Mouse (Mus musculus): Measurements from ENCODE around the gene Prkch. TPM values are rescaled to one million over a fixed set of nuclear protein-coding genes. Genes with fewer than 3 reads are reported as not detected.

Gene Prkch
- polyA plus RNA-seq, 2 experiments = 1.1 to 1.6 TPM

DNA sequence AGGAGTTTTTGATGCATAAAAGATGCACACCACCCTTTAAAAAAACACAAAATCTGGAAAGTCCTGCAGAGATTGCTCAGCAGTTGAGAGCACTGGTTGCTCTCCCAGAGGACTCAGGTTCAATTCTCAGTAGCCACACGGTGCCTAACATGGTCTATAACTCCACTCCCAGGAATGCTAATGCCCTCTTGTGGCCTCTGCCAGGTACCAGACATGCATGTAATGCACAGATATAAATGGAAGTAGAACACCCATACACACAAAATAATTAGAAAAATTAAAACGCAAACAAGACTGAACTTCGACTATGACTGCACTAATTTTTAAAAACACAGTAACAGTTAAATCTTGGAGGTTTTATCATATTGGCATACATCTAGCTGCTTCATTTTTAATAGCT, 119.8 kb downstream of the Prkch start:
- ATAC-seq (ENCODE audit: insufficient read depth) (no peak), DNase-seq (ENCODE audit: low read depth in 3 of 3, low spot score in 3 of 3) (no peak)
- WGBS (ENCODE audit: insufficient replicate concordance) = 68% methylated on average over 3 of the region's 3 CpGs
- H3K9me3 ChIP-seq (ENCODE audit: control insufficient read depth, low read length) = no peaks in the 10 kb centered on the region
- H3K27me3 ChIP-seq (ENCODE audit: control insufficient read depth, insufficient read depth, low read length) = no peaks in the 10 kb centered on the region
- H3K36me3 ChIP-seq (replicated peaks; ENCODE audit: control insufficient read depth, insufficient read depth, low read depth) = no peaks in the 10 kb centered on the region
- H3K4me1 ChIP-seq (replicated peaks; ENCODE audit: control insufficient read depth in 2 of 2, insufficient read depth in 2 of 2, low read length in 1 of 2) = no peaks in the 10 kb centered on the region
- no peak overlapping the region for H3K4me3 ChIP-seq (ENCODE audit: insufficient read depth in 1 of 2, low read depth in 2 of 2, low read length in 2 of 2)
- no peak overlapping the region for H3K9ac ChIP-seq (replicated peaks)
- no peak overlapping the region for H3K4me2 ChIP-seq (ENCODE audit: low read depth)
- no peak overlapping the region for H3K27ac ChIP-seq
- no peak for TF ChIP-seq CTCF (IDR thresholded peaks at IDR 0.05; ENCODE audit: low read depth)
- TF ChIP-seq EP300 (IDR thresholded peaks at IDR 0.05; ENCODE audit: low read depth) = no peak

DNA sequence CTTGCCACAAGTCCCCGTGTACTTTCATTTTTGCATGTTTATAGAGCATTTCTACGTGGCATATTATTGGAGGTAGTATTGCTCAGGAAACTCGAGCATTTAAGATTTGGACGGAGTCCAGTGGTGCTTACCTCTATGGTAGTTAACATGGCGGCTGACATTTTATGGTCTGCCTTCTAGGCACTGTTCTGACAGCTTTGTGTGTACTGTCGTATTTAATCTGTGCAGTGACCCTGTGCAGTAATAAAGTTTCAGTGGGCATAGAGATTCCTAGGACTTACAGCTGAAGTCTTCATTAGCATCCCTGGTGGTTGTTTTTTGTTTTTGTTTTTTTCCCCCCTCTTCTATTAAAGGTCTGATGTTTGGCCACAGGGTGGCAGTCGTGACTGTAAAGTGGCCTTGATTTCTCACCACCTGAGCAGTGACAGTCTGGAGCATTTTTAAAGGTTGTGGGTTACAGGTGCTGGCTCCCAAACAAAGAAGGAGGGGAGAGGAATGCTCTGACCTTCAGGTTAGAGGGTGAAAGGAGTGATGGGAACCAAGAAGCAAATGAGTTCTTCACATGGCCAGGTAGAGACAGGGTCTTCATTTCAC, 120.6 kb downstream of the Prkch start:
- no peak overlapping the region for H3K4me3 ChIP-seq (ENCODE audit: insufficient read depth in 1 of 2, low read depth in 2 of 2, low read length in 2 of 2)
- no peaks in the 10 kb centered on the region for H3K9me3 ChIP-seq (ENCODE audit: control insufficient read depth, low read length)
- H3K4me1 ChIP-seq (replicated peaks; ENCODE audit: control insufficient read depth in 2 of 2, insufficient read depth in 2 of 2, low read length in 1 of 2) = no peaks in the 10 kb centered on the region
- H3K27ac ChIP-seq = no peak overlapping the region
- DNase-seq (ENCODE audit: low read depth in 3 of 3, low spot score in 3 of 3) (no peak), ATAC-seq (ENCODE audit: insufficient read depth) (no peak)
- no peaks in the 10 kb centered on the region for H3K36me3 ChIP-seq (replicated peaks; ENCODE audit: control insufficient read depth, insufficient read depth, low read depth)
- H3K4me2 ChIP-seq (ENCODE audit: low read depth) = no peak overlapping the region
- WGBS (ENCODE audit: insufficient replicate concordance) = 37% methylated on average over 7 of the region's 7 CpGs
- no peaks in the 10 kb centered on the region for H3K27me3 ChIP-seq (ENCODE audit: control insufficient read depth, insufficient read depth, low read length)
- H3K9ac ChIP-seq (replicated peaks) = no peak overlapping the region
- TF ChIP-seq EP300 (IDR thresholded peaks at IDR 0.05; ENCODE audit: low read depth) (no peak), CTCF (IDR thresholded peaks at IDR 0.05; ENCODE audit: low read depth) (peak; percentile 54)

DNA sequence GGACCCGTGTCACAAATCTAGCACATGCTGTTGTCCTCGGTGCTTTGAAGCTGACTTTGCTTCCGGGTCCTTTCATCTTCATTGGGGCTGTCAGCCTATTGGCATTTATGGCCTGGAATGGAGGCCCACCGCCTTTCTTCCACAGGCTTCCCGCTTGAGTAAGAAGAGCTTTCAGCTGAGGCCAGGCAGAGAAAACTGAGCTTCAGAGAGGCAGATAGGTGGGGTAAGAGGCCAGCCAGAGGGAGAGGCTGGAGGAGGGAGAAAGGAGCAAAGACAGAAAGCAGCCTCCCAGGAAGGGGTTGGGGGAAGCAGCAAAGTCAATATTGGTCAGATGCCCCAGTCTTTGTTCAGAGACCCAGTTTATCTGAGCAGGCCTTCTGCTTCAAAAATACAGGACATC, 123.9 kb downstream of the Prkch start:
- no peak overlapping the region for H3K27ac ChIP-seq
- 43% methylated on average over 5 of the region's 5 CpGs for WGBS (ENCODE audit: insufficient replicate concordance)
- TF ChIP-seq EP300 (IDR thresholded peaks at IDR 0.05; ENCODE audit: low read depth) = no peak
- TF ChIP-seq CTCF (IDR thresholded peaks at IDR 0.05; ENCODE audit: low read depth) = no peak
- ATAC-seq (ENCODE audit: insufficient read depth) (no peak), DNase-seq (ENCODE audit: low read depth in 3 of 3, low spot score in 3 of 3) (no peak)
- H3K9ac ChIP-seq (replicated peaks) = no peak overlapping the region
- H3K9me3 ChIP-seq (ENCODE audit: control insufficient read depth, low read length) = no peaks in the 10 kb centered on the region
- no peaks in the 10 kb centered on the region for H3K4me1 ChIP-seq (replicated peaks; ENCODE audit: control insufficient read depth in 2 of 2, insufficient read depth in 2 of 2, low read length in 1 of 2)
- H3K27me3 ChIP-seq (ENCODE audit: control insufficient read depth, insufficient read depth, low read length) = no peaks in the 10 kb centered on the region
- no peak overlapping the region for H3K4me3 ChIP-seq (ENCODE audit: insufficient read depth in 1 of 2, low read depth in 2 of 2, low read length in 2 of 2)
- no peak overlapping the region for H3K4me2 ChIP-seq (ENCODE audit: low read depth)
- H3K36me3 ChIP-seq (replicated peaks; ENCODE audit: control insufficient read depth, insufficient read depth, low read depth) = no peaks in the 10 kb centered on the region

DNA sequence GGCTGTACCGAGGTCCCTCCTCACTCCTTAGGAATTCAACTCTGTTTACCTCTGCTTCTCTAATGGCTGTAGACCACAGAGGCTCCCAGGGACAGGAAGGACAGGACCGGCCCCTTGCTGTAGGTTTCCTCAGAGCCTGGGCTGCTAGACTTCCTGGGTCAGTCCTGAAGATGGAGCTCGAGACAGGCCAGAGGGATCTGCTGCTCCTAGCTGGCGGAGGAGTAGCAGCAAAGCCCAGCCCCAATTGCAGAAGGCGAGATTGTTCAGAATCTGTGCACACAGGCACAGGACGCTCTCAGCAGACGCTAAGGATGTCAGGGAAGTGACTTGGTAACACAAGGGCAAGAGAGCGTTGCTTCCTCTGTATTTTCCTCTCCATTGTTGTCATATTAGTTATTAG, 124.3 kb downstream of the Prkch start:
- Histone ChIP-seq H3K4me1 (replicated peaks; ENCODE audit: control insufficient read depth in 2 of 2, insufficient read depth in 2 of 2, low read length in 1 of 2) (no peaks in the 10 kb centered on the region), H3K27ac (no peak overlapping the region), H3K9me3 (ENCODE audit: control insufficient read depth, low read length) (no peaks in the 10 kb centered on the region), H3K4me2 (ENCODE audit: low read depth) (no peak overlapping the region), H3K4me3 (ENCODE audit: insufficient read depth in 1 of 2, low read depth in 2 of 2, low read length in 2 of 2) (no peak overlapping the region), H3K27me3 (ENCODE audit: control insufficient read depth, insufficient read depth, low read length) (no peaks in the 10 kb centered on the region), H3K36me3 (replicated peaks; ENCODE audit: control insufficient read depth, insufficient read depth, low read depth) (no peaks in the 10 kb centered on the region), H3K9ac (replicated peaks) (no peak overlapping the region)
- TF ChIP-seq CTCF (IDR thresholded peaks at IDR 0.05; ENCODE audit: low read depth) = peak; percentile 60
- no peak for TF ChIP-seq EP300 (IDR thresholded peaks at IDR 0.05; ENCODE audit: low read depth)
- ATAC-seq (ENCODE audit: insufficient read depth) = no peak
- no peak for DNase-seq (ENCODE audit: low read depth in 3 of 3, low spot score in 3 of 3)
- 25% methylated on average over 8 of the region's 8 CpGs for WGBS (ENCODE audit: insufficient replicate concordance)

DNA sequence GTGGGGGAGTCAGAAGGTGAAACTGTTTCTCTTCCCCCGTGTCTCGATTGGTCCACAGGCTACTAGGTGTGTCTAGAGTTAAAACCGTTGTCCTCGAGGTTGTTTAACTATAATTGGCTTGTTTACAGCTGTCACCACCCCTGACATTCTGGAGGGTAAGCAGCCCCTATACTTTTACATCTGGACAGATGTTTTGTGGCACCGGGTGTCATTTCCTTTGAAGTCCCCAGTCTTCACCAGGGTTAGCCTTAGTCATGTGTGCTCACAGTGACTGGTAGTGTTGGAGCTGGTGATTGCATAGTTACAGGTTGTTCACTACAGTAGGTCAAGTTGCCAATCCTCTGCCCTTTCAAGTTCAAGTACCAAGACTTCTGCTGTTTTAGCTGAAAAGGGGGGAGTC, 126.2 kb downstream of the Prkch start:
- ATAC-seq (ENCODE audit: insufficient read depth) (no peak), DNase-seq (ENCODE audit: low read depth in 3 of 3, low spot score in 3 of 3) (no peak)
- no peak overlapping the region for H3K4me3 ChIP-seq (ENCODE audit: insufficient read depth in 1 of 2, low read depth in 2 of 2, low read length in 2 of 2)
- no peaks in the 10 kb centered on the region for H3K27me3 ChIP-seq (ENCODE audit: control insufficient read depth, insufficient read depth, low read length)
- no peaks in the 10 kb centered on the region for H3K9me3 ChIP-seq (ENCODE audit: control insufficient read depth, low read length)
- no peak overlapping the region for H3K4me2 ChIP-seq (ENCODE audit: low read depth)
- no peaks in the 10 kb centered on the region for H3K4me1 ChIP-seq (replicated peaks; ENCODE audit: control insufficient read depth in 2 of 2, insufficient read depth in 2 of 2, low read length in 1 of 2)
- H3K36me3 ChIP-seq (replicated peaks; ENCODE audit: control insufficient read depth, insufficient read depth, low read depth) = no peaks in the 10 kb centered on the region
- TF ChIP-seq EP300 (IDR thresholded peaks at IDR 0.05; ENCODE audit: low read depth) = no peak
- no peak for TF ChIP-seq CTCF (IDR thresholded peaks at IDR 0.05; ENCODE audit: low read depth)
- H3K27ac ChIP-seq = no peak overlapping the region
- WGBS (ENCODE audit: insufficient replicate concordance) = 59% methylated on average over 5 of the region's 5 CpGs
- no peak overlapping the region for H3K9ac ChIP-seq (replicated peaks)
